Mouse (Mus musculus) Muller cell, postnatal 12 days (primary cell): Measurements from ENCODE around the gene Commd1.

ENCODE experiments used
- DNase-seq: peaks from one replicate; pipeline ENCODE4 v3.0.0-alpha.2; 2015; ENCODE audit errors: inconsistent ontology term

Commd1 gene

GRCm38 (mm10) chr11:22981984-22982757 is at the start of gene Commd1, which contains the start of gene Gm28048:
Gene Commd1 (minus strand): TSS chr11:22982382.
Gene Gm28048 (minus strand): TSS chr11:22982090.
- peak; percentile 93 for DNase-seq

GRCm38 (mm10) chr11:23029399-23029798 is 47.2 kb upstream of the Commd1 start:
- no peak for DNase-seq

GRCm38 (mm10) chr11:23028957-23029356 is 46.8 kb upstream of the Commd1 start:
- DNase-seq, result no peak

- no peak for DNase-seq
These were observed 42.0 kb upstream of the Commd1 start for GRCm38 (mm10) chr11:23024169-23024568.

GRCm38 (mm10) chr11:23023155-23023554 is 41.0 kb upstream of the Commd1 start:
- no peak for DNase-seq

GRCm38 (mm10) chr11:23020841-23021240 is 38.7 kb upstream of the Commd1 start:
- no peak for DNase-seq

- DNase-seq, result no peak
These were observed 38.1 kb upstream of the Commd1 start for GRCm38 (mm10) chr11:23020116-23020770.

- no peak for DNase-seq
These were observed 35.8 kb upstream of the Commd1 start for GRCm38 (mm10) chr11:23017943-23018342.

GRCm38 (mm10) chr11:23014996-23015395 is 32.8 kb upstream of the Commd1 start:
- no peak for DNase-seq

- DNase-seq, result no peak
These were observed 31.6 kb upstream of the Commd1 start for GRCm38 (mm10) chr11:23013580-23014294.

- DNase-seq, result no peak
These were observed 30.9 kb upstream of the Commd1 start for GRCm38 (mm10) chr11:23013096-23013495.

GRCm38 (mm10) chr11:23008824-23009200 is 26.6 kb upstream of the Commd1 start:
- no peak for DNase-seq

GRCm38 (mm10) chr11:23008181-23008823 is 26.1 kb upstream of the Commd1 start:
- peak; percentile 90 for DNase-seq

- peak; percentile 92 for DNase-seq
These were observed 25.4 kb upstream of the Commd1 start, which contains the start of gene Fam161a for GRCm38 (mm10) chr11:23007481-23008180. Gene Fam161a (plus strand): TSS chr11:23007531.

- no peak for DNase-seq
These were observed 24.9 kb upstream of the Commd1 start for GRCm38 (mm10) chr11:23007166-23007480.

- DNase-seq, result no peak
These were observed 23.1 kb upstream of the Commd1 start for GRCm38 (mm10) chr11:23005276-23005675.

GRCm38 (mm10) chr11:22998308-22998707 is 16.1 kb upstream of the Commd1 start:
- DNase-seq, result no peak

GRCm38 (mm10) chr11:22995461-22995860 is 13.3 kb upstream of the Commd1 start:
- no peak for DNase-seq

GRCm38 (mm10) chr11:22994271-22994670 is 12.1 kb upstream of the Commd1 start:
- no peak for DNase-seq

GRCm38 (mm10) chr11:22991218-22991835 is 9.1 kb upstream of the Commd1 start:
- no peak for DNase-seq
